Mouse (Mus musculus) hindbrain, embryonic 11.5 days (tissue): ENCODE measurements around the gene Iyd. TPM values are rescaled to one million over a fixed set of nuclear protein-coding genes. Genes with fewer than 3 reads are reported as not detected.

ENCODE experiments used
- polyA plus RNA-seq: library from polyadenylated mRNA; unstranded; fragments of >200 nt; fragmentation: Nextera tagmentation; extraction: Ambion mirVana; gene quantifications from 2 replicates; pipeline ENCODE4 v1.2.1, GENCODE M21; 2014

Iyd gene
- polyA plus RNA-seq, 1 experiment from 2014 or later, result not detected

Other genes with a start within 250 kb of the Iyd start
- 11.3 and 13.6 TPM in 2 replicates for gene Ppp1r14c, start 174.2 kb upstream of the Iyd start, polyA plus RNA-seq
- 12.3 and 12.6 TPM in 2 replicates for gene Plekhg1, start 200.1 kb downstream of the Iyd start, polyA plus RNA-seq